9 mouse cellular contexts compared by ENCODE assay signal in the genomic region with DNA sequence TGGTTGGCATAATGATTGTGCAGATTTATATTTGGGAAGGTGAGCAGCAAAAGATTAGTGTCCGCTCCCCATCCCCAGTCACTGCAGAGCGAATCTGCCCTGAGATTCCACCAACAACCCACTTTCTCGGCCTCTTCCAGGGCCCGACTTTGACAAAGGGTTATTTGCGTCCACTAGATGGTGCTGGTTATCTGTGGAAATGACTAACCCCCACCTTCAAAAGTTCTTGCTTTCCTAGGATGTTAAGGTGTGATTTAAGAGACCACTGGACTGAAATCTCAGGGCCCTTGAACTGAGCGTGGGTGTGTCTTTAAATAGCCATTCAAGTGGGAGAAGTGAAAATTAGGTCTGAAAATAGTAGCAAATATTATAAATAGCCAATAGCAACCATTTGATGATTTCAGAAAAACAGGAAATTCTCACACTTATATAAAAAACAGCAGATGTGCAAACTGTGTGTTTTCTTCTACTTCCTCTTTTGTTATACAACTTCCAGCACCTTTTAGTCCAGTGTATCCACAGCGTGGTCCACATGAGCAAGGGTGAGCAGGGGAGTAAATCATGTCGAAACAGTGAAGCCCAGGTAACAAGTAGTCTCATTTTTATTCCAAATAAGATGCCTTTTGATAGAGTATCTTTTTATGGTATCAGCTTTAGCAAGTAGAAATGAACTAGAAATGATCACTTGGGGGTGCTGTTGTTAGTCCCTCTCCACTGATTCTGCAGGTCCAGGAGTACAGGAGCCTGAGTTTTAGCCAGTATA. TPM values are rescaled to one million over a fixed set of nuclear protein-coding genes. Genes with fewer than 3 reads are reported as not detected.
DNase-seq lines count a peak whose midpoint lies in the region; ATAC-seq lines count a peak whose summit lies in the region.
"Had no signal": no experiment of that assay in that cellular context is flagged by ENCODE, and none has a peak within 500 bp of the region (broad histone marks: within the 10 kb centered on the region; RNA-seq: fewer than 3 reads in every experiment).

No protein-coding gene starts in this region.

- H3K4me1 ChIP-seq in embryonic facial prominence, embryonic 10.5 days, result no peaks in the 10 kb centered on the region
- H3K4me1 ChIP-seq in hindbrain, embryonic 13.5 days (replicated peaks), result no peaks in the 10 kb centered on the region
- no peaks in the 10 kb centered on the region for H3K4me1 ChIP-seq in midbrain, embryonic 16.5 days (ENCODE audit: control insufficient read depth, insufficient read depth, low read length)
- no peaks in the 10 kb centered on the region for H3K4me1 ChIP-seq in stomach, embryonic 16.5 days (ENCODE audit: control insufficient read depth, insufficient read depth, low read length)
- H3K4me1 ChIP-seq: neural tube, embryonic 12.5 days had no signal

- H3K9me3 ChIP-seq in embryonic facial prominence, embryonic 10.5 days, result no peaks in the 10 kb centered on the region
- H3K9me3 ChIP-seq in hindbrain, embryonic 13.5 days, result no peaks in the 10 kb centered on the region
- no peaks in the 10 kb centered on the region for H3K9me3 ChIP-seq in midbrain, embryonic 16.5 days (replicated peaks; ENCODE audit: control insufficient read depth, low read length, poor library complexity, severe bottlenecking)
- no peaks in the 10 kb centered on the region for H3K9me3 ChIP-seq in stomach, embryonic 16.5 days (replicated peaks; ENCODE audit: control insufficient read depth, low read length)
- H3K9me3 ChIP-seq: neural tube, embryonic 12.5 days had no signal

- WGBS in embryonic facial prominence, embryonic 10.5 days, result 25% methylated on average over 8 of the region's 8 CpGs
- 23% methylated on average over 8 of the region's 8 CpGs for WGBS in hindbrain, embryonic 13.5 days
- WGBS in midbrain, embryonic 16.5 days, result 23% methylated on average over 8 of the region's 8 CpGs
- WGBS in stomach, embryonic 16.5 days, result 18% methylated on average over 8 of the region's 8 CpGs

- H3K9ac ChIP-seq in hindbrain, embryonic 13.5 days, result no peak overlapping the region
- H3K9ac ChIP-seq in midbrain, embryonic 16.5 days (ENCODE audit: low read depth, low read length), result no peak overlapping the region
- peak overlapping the region; percentile 9; the same call in 1 of the 2 replicates for H3K9ac ChIP-seq in stomach, embryonic 16.5 days (ENCODE audit: low read length)
- H3K9ac ChIP-seq: neural tube, embryonic 12.5 days had no signal

- peaks cover 7% of the 10 kb centered on the region; the same call in 1 of the 2 replicates for H3K27me3 ChIP-seq in embryonic facial prominence, embryonic 10.5 days (replicated peaks; ENCODE audit: low read depth, poor library complexity, severe bottlenecking)
- peaks cover 9% of the 10 kb centered on the region; the same call in 1 of the 2 replicates for H3K27me3 ChIP-seq in hindbrain, embryonic 13.5 days
- H3K27me3 ChIP-seq in midbrain, embryonic 16.5 days (ENCODE audit: control insufficient read depth, insufficient read depth, low read depth, low read length), result no peaks in the 10 kb centered on the region; the same call in 1 of the 2 replicates
- H3K27me3 ChIP-seq in stomach, embryonic 16.5 days (ENCODE audit: control insufficient read depth, insufficient read depth, low read length), result no peaks in the 10 kb centered on the region; the same call in 1 of the 2 replicates
- H3K27me3 ChIP-seq: neural tube, embryonic 12.5 days had no signal

- no peak overlapping the region for H3K4me3 ChIP-seq in embryonic facial prominence, embryonic 10.5 days
- H3K4me3 ChIP-seq in hindbrain, embryonic 13.5 days, result no peak overlapping the region
- no peak overlapping the region for H3K4me3 ChIP-seq in midbrain, embryonic 16.5 days (ENCODE audit: low read depth, low read length)
- H3K4me3 ChIP-seq in stomach, embryonic 16.5 days (replicated peaks; ENCODE audit: low read length), result no peak overlapping the region
- H3K4me3 ChIP-seq: neural tube, embryonic 12.5 days had no signal

- ATAC-seq in hindbrain, embryonic 13.5 days (ENCODE audit: low FRiP score), result peak; percentile 57; the same call in 1 of the 2 replicates
- ATAC-seq in midbrain, embryonic 16.5 days, result peak; percentile 87
- no peak for ATAC-seq in stomach, embryonic 16.5 days (ENCODE audit: insufficient read depth, low FRiP score)

- DNase-seq in kidney, adult 18-20 months, result peak; percentile 37
- DNase-seq in kidney, adult 11 months, result no peak
- DNase-seq in adrenal gland, postnatal 14 days, result peak; percentile 64
- peak; percentile 52 for DNase-seq in embryonic facial prominence, embryonic 10.5 days (ENCODE audit: low spot score)
- DNase-seq in left cerebral cortex, adult 18-20 months (ENCODE audit: low spot score in 2 of 2), result peak; percentile 51 to 65

- no peak overlapping the region for H3K27ac ChIP-seq in embryonic facial prominence, embryonic 10.5 days (replicated peaks)
- H3K27ac ChIP-seq in hindbrain, embryonic 13.5 days, result no peak overlapping the region
- no peak overlapping the region for H3K27ac ChIP-seq in midbrain, embryonic 16.5 days (ENCODE audit: low read length)
- H3K27ac ChIP-seq in stomach, embryonic 16.5 days (ENCODE audit: low read length), result no peak overlapping the region
- H3K27ac ChIP-seq: neural tube, embryonic 12.5 days had no signal

- H3K4me2 ChIP-seq in hindbrain, embryonic 13.5 days, result no peak overlapping the region
- no peak overlapping the region for H3K4me2 ChIP-seq in midbrain, embryonic 16.5 days (ENCODE audit: low read length)
- no peak overlapping the region for H3K4me2 ChIP-seq in stomach, embryonic 16.5 days (ENCODE audit: low read depth, low read length)
- H3K4me2 ChIP-seq: neural tube, embryonic 12.5 days had no signal

- H3K36me3 ChIP-seq in embryonic facial prominence, embryonic 10.5 days (replicated peaks), result no peaks in the 10 kb centered on the region
- no peaks in the 10 kb centered on the region for H3K36me3 ChIP-seq in hindbrain, embryonic 13.5 days
- H3K36me3 ChIP-seq in midbrain, embryonic 16.5 days (ENCODE audit: control insufficient read depth, insufficient read depth, low read length), result no peaks in the 10 kb centered on the region
- no peaks in the 10 kb centered on the region for H3K36me3 ChIP-seq in stomach, embryonic 16.5 days (ENCODE audit: control insufficient read depth, insufficient read depth, low read length)
- H3K36me3 ChIP-seq: neural tube, embryonic 12.5 days had no signal

RNA-seq across cellular contexts. Expression of a gene that starts 6.6 kb away (rescaled TPM):
- 0.34 and 0.52 TPM in 2 replicates for total RNA-seq in adrenal gland, postnatal 14 days (2021)
- 1.7 and 3.1 TPM in 2 replicates for polyA plus RNA-seq in embryonic facial prominence, embryonic 10.5 days (2016; fragmentation: Nextera tagmentation; extraction: Ambion mirVana)
- polyA plus RNA-seq in hindbrain, embryonic 13.5 days (2015; fragmentation: Nextera tagmentation; extraction: Ambion mirVana), result 2.5 and 3.2 TPM in 2 replicates
- under 1 TPM; 0.40 to 0.65 TPM for total RNA-seq in left cerebral cortex, adult 18-20 months (2021)
- polyA plus RNA-seq in midbrain, embryonic 16.5 days (2015; fragmentation: Nextera tagmentation; extraction: Ambion mirVana), result 2.6 and 3.6 TPM in 2 replicates
- 0.14 and 0.31 TPM in 2 replicates for polyA plus RNA-seq in stomach, embryonic 16.5 days (2015; fragmentation: Nextera tagmentation; extraction: Ambion mirVana)
